Mouse (Mus musculus) liver, embryonic 11.5 days (tissue): ENCODE measurements around the gene Slc4a3. TPM values are rescaled to one million over a fixed set of nuclear protein-coding genes. Genes with fewer than 3 reads are reported as not detected.

Source experiments
- ATAC-seq: fragments of 200-750 bp; cut with Nextera tagmentation; replicated peaks from 2 replicates; pipeline ENCODE4 v1.8.0; 2017; ENCODE audit warnings: moderate number of reproducible peaks, mild to moderate bottlenecking, moderate TSS enrichment, moderate library complexity; ENCODE audit not compliant: low FRiP score
- DNase-seq: peaks from one replicate; pipeline ENCODE4 v3.0.0-alpha.2; 2017; ENCODE audit warnings: low spot score
- H3K27ac ChIP-seq: fragments of 300-500 bp; sonication (generic); 2 replicates; pipeline ENCODE4 v1.5.1; 2014; ENCODE audit warnings: mild to moderate bottlenecking, low read depth, low read length, control low read depth
- H3K27me3 ChIP-seq: fragments of 300-500 bp; sonication (generic); replicated peaks from 2 replicates; pipeline ENCODE4 v1.6.1; 2014; ENCODE audit warnings: low read length, mixed read lengths; ENCODE audit not compliant: control insufficient read depth, insufficient read depth
- H3K36me3 ChIP-seq: fragments of 300-500 bp; sonication (generic); 2 replicates; pipeline ENCODE4 v1.6.1; 2014; ENCODE audit warnings: mild to moderate bottlenecking, low read length, moderate library complexity, mixed read lengths; ENCODE audit not compliant: control insufficient read depth, insufficient read depth
- H3K4me1 ChIP-seq: fragments of 300-500 bp; sonication (generic); replicated peaks from 2 replicates; pipeline ENCODE4 v1.6.1; 2014; ENCODE audit warnings: low read length, mixed read lengths; ENCODE audit not compliant: control insufficient read depth, insufficient read depth
- H3K4me2 ChIP-seq: fragments of 300-500 bp; sonication (generic); 2 replicates; pipeline ENCODE4 v1.6.1; 2014; ENCODE audit warnings: mild to moderate bottlenecking, control low read depth, moderate library complexity
- H3K4me3 ChIP-seq: fragments of 300-500 bp; sonication (generic); 2 replicates; pipeline ENCODE4 v1.5.1; 2014; ENCODE audit warnings: low read depth, low read length, control low read depth
- H3K9ac ChIP-seq: fragments of 300-500 bp; sonication (generic); 2 replicates; pipeline ENCODE4 v1.6.1; 2014; ENCODE audit warnings: low read depth, low read length, control low read depth
- H3K9me3 ChIP-seq: fragments of 300-500 bp; sonication (generic); 2 replicates; pipeline ENCODE4 v1.6.1; 2016; ENCODE audit warnings: low read length, inconsistent platforms, mixed read lengths; ENCODE audit not compliant: control insufficient read depth
- WGBS: fragments of 180-500 bp; shearing (Covaris S2); extraction: QIAGEN DNeasy Blood & Tissue Kit; methylation state at CpG from one replicate; pipeline ENCODE4 v1.1.7; 2014; 5-methylcytosine and 5-hydroxymethylcytosine counted together
- polyA plus RNA-seq: library from polyadenylated mRNA; unstranded; fragments of >200 nt; fragmentation: Nextera tagmentation; extraction: Ambion mirVana; gene quantifications from 2 replicates; pipeline ENCODE4 v1.2.1, GENCODE M21; 2014

Gene Slc4a3
- polyA plus RNA-seq, 1 experiment from 2014 or later = 5.4 TPM

GRCm38 (mm10) chr1:75560206-75560913 is 14.3 kb downstream of the Slc4a3 start:
- no peak overlapping the region for H3K4me3 ChIP-seq
- DNase-seq (no peak), ATAC-seq (no peak)
- no peaks in the 10 kb centered on the region for H3K36me3 ChIP-seq
- H3K4me2 ChIP-seq = no peak overlapping the region
- no peaks in the 10 kb centered on the region for H3K9me3 ChIP-seq
- peaks cover 10% of the 10 kb centered on the region for H3K27me3 ChIP-seq
- 65% methylated on average over 12 of the region's 12 CpGs for WGBS
- no peak overlapping the region for H3K9ac ChIP-seq
- H3K27ac ChIP-seq = no peak overlapping the region
- H3K4me1 ChIP-seq = peaks cover 3% of the 10 kb centered on the region; the same call in 1 of the 2 replicates

DNA sequence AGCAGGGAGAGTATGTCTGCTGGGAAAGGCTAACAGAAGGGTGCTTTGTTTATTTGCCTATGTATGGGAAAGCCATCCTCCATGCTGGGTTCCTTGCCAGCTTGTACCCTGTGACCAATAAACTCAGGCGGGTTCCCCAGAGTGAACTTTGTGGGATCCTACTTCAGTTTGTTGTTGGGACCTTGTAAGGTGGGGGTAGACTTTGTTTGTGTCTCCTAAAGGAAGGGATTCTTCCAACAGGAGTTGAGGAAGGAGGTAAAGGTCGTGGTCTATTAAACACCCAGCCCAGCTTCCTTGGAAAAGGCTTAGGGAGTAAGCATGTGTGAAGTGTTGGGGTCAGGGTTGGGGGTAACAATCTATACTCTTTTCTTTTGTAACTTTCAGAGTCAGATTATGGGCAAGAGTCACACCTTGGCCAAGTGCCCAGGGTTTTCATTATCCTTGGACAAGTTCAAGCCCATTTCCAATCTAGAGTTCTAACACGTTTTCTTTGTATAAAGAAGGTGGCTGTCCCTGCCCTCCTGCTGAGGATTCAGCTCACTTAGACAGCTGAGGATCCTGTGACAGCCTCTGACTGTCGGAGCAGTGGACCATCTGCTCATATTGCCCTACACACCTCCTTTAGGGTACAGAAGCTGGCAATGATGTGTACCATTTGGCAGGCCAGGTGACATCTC is 15.3 kb downstream of the Slc4a3 start:
- WGBS = 46% methylated on average over 4 of the region's 4 CpGs
- Histone ChIP-seq H3K4me3 (no peak overlapping the region), H3K4me1 (peaks cover 3% of the 10 kb centered on the region; the same call in 1 of the 2 replicates), H3K4me2 (no peak overlapping the region), H3K9me3 (no peaks in the 10 kb centered on the region), H3K9ac (no peak overlapping the region), H3K27ac (no peak overlapping the region), H3K27me3 (peaks cover 10% of the 10 kb centered on the region), H3K36me3 (no peaks in the 10 kb centered on the region)
- ATAC-seq = no peak
- DNase-seq = no peak

- Histone ChIP-seq H3K9ac (no peak overlapping the region), H3K9me3 (no peaks in the 10 kb centered on the region), H3K27me3 (peaks cover 10% of the 10 kb centered on the region), H3K4me2 (no peak overlapping the region), H3K27ac (no peak overlapping the region), H3K4me3 (no peak overlapping the region), H3K4me1 (peaks cover 3% of the 10 kb centered on the region; the same call in 1 of the 2 replicates), H3K36me3 (no peaks in the 10 kb centered on the region)
- 61% methylated on average over 1 of the region's 1 CpGs for WGBS
- no peak for ATAC-seq
- no peak for DNase-seq
These were observed 15.8 kb downstream of the Slc4a3 start for GRCm38 (mm10) chr1:75561898-75562238.

GRCm38 (mm10) chr1:75564102-75564501 is 18.0 kb downstream of the Slc4a3 start:
- no peaks in the 10 kb centered on the region for H3K36me3 ChIP-seq
- no peak overlapping the region for H3K9ac ChIP-seq
- no peak overlapping the region for H3K27ac ChIP-seq
- H3K4me2 ChIP-seq = no peak overlapping the region
- peaks cover 3% of the 10 kb centered on the region; the same call in 1 of the 2 replicates for H3K4me1 ChIP-seq
- DNase-seq (no peak), ATAC-seq (no peak)
- H3K27me3 ChIP-seq = peaks cover 6% of the 10 kb centered on the region
- H3K4me3 ChIP-seq = no peak overlapping the region
- WGBS = 77% methylated on average over 2 of the region's 2 CpGs
- H3K9me3 ChIP-seq = no peaks in the 10 kb centered on the region

DNA sequence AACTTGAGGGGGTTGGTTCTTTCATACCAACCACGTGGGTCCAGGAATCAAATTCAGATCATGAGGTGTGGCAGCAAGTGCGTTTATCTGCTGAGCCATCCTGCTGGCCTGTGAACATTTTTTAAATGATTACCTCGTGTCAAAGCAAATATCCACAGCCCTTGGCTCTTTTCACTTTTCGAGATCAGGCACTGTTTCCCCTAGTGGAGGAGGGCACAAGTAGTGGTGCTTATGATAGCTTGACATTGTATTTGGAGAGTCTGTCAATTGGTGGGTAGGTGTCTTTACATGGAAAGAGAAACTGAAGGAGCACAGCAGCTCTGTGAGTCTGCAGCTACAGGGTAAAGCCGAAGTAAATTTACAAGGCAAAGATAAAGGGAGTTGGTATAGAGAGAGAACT is 18.9 kb downstream of the Slc4a3 start:
- Histone ChIP-seq H3K36me3 (no peaks in the 10 kb centered on the region), H3K27ac (no peak overlapping the region), H3K4me2 (no peak overlapping the region), H3K9me3 (no peaks in the 10 kb centered on the region), H3K4me1 (no peaks in the 10 kb centered on the region), H3K9ac (no peak overlapping the region), H3K27me3 (peaks cover 4% of the 10 kb centered on the region), H3K4me3 (no peak overlapping the region)
- ATAC-seq (no peak), DNase-seq (no peak)
- 54% methylated on average over 5 of the region's 5 CpGs for WGBS

DNA sequence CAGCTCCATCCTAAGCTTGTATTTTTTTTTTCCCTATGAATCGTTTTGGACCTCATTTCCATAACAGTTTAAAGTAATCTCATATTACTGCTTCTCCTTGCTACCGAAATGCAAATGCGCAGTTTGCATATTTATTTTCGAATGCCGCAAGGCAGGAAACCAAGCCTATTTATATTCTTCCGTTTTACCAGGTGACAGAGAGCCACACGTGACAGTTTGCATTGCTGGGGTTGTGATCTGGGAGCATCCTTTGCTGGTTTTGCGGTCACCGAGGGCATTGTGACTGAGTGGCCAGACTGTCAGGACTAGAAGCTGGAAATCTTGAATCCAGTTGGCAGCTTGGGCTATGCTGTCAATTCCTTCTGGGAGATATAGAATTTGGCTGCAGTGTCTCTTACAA is 19.6 kb downstream of the Slc4a3 start:
- no peak overlapping the region for H3K4me2 ChIP-seq
- WGBS = 55% methylated on average over 9 of the region's 9 CpGs
- DNase-seq = no peak
- H3K4me1 ChIP-seq = no peaks in the 10 kb centered on the region
- H3K27me3 ChIP-seq = peaks cover 3% of the 10 kb centered on the region; the same call in 1 of the 2 replicates
- H3K9ac ChIP-seq = no peak overlapping the region
- H3K36me3 ChIP-seq = no peaks in the 10 kb centered on the region
- ATAC-seq = no peak
- H3K9me3 ChIP-seq = no peaks in the 10 kb centered on the region
- H3K4me3 ChIP-seq = no peak overlapping the region
- no peak overlapping the region for H3K27ac ChIP-seq

GRCm38 (mm10) chr1:75570403-75570802 is 24.3 kb downstream of the Slc4a3 start:
- no peak for ATAC-seq
- WGBS = 62% methylated on average over 6 of the region's 6 CpGs
- no peak overlapping the region for H3K9ac ChIP-seq
- no peak overlapping the region for H3K4me2 ChIP-seq
- H3K9me3 ChIP-seq = no peaks in the 10 kb centered on the region
- no peak overlapping the region for H3K27ac ChIP-seq
- H3K27me3 ChIP-seq = no peaks in the 10 kb centered on the region; the same call in 1 of the 2 replicates
- DNase-seq = no peak
- H3K36me3 ChIP-seq = no peaks in the 10 kb centered on the region
- no peaks in the 10 kb centered on the region for H3K4me1 ChIP-seq
- H3K4me3 ChIP-seq = no peak overlapping the region

- Histone ChIP-seq H3K4me2 (no peak overlapping the region), H3K27me3 (no peaks in the 10 kb centered on the region), H3K36me3 (no peaks in the 10 kb centered on the region), H3K9ac (no peak overlapping the region), H3K4me1 (no peaks in the 10 kb centered on the region), H3K4me3 (no peak overlapping the region), H3K9me3 (no peaks in the 10 kb centered on the region), H3K27ac (no peak overlapping the region)
- no peak for ATAC-seq
- 78% methylated on average over 6 of the region's 6 CpGs for WGBS
- DNase-seq = no peak
These were observed 26.7 kb downstream of the Slc4a3 start for GRCm38 (mm10) chr1:75572776-75573175.

DNA sequence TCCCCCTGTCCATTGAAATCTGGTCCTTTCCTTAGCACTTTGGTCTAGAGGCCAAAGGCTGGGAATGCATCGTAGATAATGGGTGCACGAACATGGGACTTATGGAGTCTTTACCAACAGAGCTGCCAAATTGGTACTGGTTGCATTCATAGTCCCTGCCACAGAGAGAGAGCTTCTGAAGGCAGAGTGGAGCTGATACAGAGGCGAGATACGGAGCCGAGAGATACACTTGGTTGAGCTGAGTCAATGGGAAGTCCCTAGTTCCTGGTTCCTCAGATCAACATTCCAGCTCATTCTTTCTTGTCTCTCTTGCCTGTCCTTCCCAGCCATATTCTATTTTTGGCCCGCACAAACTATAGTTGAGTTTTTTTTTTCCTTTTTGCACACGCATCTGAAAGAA is 27.6 kb downstream of the Slc4a3 start:
- no peak overlapping the region for H3K4me2 ChIP-seq
- DNase-seq (no peak), ATAC-seq (no peak)
- no peaks in the 10 kb centered on the region for H3K4me1 ChIP-seq
- WGBS = 84% methylated on average over 7 of the region's 7 CpGs
- H3K27me3 ChIP-seq = no peaks in the 10 kb centered on the region
- no peak overlapping the region for H3K27ac ChIP-seq
- no peak overlapping the region for H3K4me3 ChIP-seq
- no peaks in the 10 kb centered on the region for H3K36me3 ChIP-seq
- H3K9me3 ChIP-seq = no peaks in the 10 kb centered on the region
- H3K9ac ChIP-seq = no peak overlapping the region
